Mouse (Mus musculus) kidney, embryonic 14.5 days (tissue): Measurements from ENCODE around the gene Olfr19. TPM values are rescaled to one million over a fixed set of nuclear protein-coding genes. Genes with fewer than 3 reads are reported as not detected.
"Not testable (repeated sequence)": the region's sequence is repeated elsewhere in the genome, so short reads cannot be mapped to it uniquely, and the experiment has no call there.

Source experiments
- ATAC-seq: fragments of 200-750 bp; cut with Nextera tagmentation; 2 replicates; pipeline ENCODE4 v1.8.0; 2017; ENCODE audit warnings: moderate number of reproducible peaks, mild to moderate bottlenecking, moderate TSS enrichment, moderate library complexity; ENCODE audit not compliant: low FRiP score, low TSS enrichment
- H3K27ac ChIP-seq: fragments of 300-500 bp; sonication (generic); 2 replicates; pipeline ENCODE4 v1.5.1; 2014; ENCODE audit warnings: low read depth, mild to moderate bottlenecking, low read length, moderate library complexity, mixed read lengths
- H3K27me3 ChIP-seq: fragments of 300-500 bp; sonication (generic); 2 replicates; pipeline ENCODE4 v1.6.1; 2014; ENCODE audit warnings: mild to moderate bottlenecking, low read length; ENCODE audit not compliant: control insufficient read depth, insufficient read depth
- H3K36me3 ChIP-seq: fragments of 300-500 bp; sonication (generic); 2 replicates; pipeline ENCODE4 v1.6.1; 2014; ENCODE audit warnings: low read length, mixed read lengths; ENCODE audit not compliant: control insufficient read depth, insufficient read depth
- H3K4me1 ChIP-seq: fragments of 300-500 bp; sonication (generic); 2 replicates; pipeline ENCODE4 v1.6.1; 2014; ENCODE audit warnings: low read length, mixed read lengths; ENCODE audit not compliant: control insufficient read depth, insufficient read depth
- H3K4me2 ChIP-seq: fragments of 300-500 bp; sonication (generic); replicated peaks from 2 replicates; pipeline ENCODE4 v1.6.1; 2014; ENCODE audit warnings: low read depth, mild to moderate bottlenecking, low read length
- H3K4me3 ChIP-seq: fragments of 300-500 bp; sonication (generic); 2 replicates; pipeline ENCODE4 v1.5.1; 2014; ENCODE audit warnings: mild to moderate bottlenecking, low read length
- H3K9ac ChIP-seq: fragments of 300-500 bp; sonication (generic); 2 replicates; pipeline ENCODE4 v1.6.1; 2014; ENCODE audit warnings: low read depth, mild to moderate bottlenecking, low read length, moderate library complexity
- H3K9me3 ChIP-seq: fragments of 300-500 bp; sonication (generic); 2 replicates; pipeline ENCODE4 v1.6.1; 2016; ENCODE audit warnings: low read length; ENCODE audit not compliant: control insufficient read depth
- WGBS: fragments of 180-500 bp; shearing (Covaris S2); extraction: QIAGEN DNeasy Blood & Tissue Kit; methylation state at CpG from one replicate; pipeline ENCODE4 v1.1.7; 2014; 5-methylcytosine and 5-hydroxymethylcytosine counted together
- polyA plus RNA-seq: library from polyadenylated mRNA; unstranded; fragments of >200 nt; fragmentation: Nextera tagmentation; extraction: Ambion mirVana; gene quantifications from 2 replicates; pipeline ENCODE4 v1.2.1, GENCODE M21; 2014

Olfr19 gene
- not detected in 2 replicates for polyA plus RNA-seq

DNA sequence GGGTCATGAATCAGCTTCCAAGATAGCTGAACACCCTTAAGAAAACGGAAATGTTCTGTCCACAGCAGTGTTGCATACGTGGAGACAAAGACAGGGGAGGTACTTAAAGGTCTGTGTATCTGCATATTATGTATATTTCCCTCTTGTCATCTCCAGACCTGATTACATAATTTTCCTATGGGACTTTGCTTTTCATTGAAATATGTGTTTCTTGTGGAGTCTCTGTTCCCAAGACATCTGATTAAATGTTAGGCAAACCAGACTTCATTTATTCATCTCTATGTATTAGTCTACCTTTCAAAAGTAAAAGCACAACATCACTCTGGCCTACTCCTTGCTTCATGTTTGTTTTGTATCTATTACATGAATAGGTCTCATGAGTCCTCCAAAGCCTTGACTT is at the start of gene Olfr19:
TSS of gene Olfr19 (minus strand) at position 101 of the 400 bp plus-strand sequence.
- WGBS: 65% methylated on average over 2 of the region's 2 CpGs
- no peak for ATAC-seq

DNA sequence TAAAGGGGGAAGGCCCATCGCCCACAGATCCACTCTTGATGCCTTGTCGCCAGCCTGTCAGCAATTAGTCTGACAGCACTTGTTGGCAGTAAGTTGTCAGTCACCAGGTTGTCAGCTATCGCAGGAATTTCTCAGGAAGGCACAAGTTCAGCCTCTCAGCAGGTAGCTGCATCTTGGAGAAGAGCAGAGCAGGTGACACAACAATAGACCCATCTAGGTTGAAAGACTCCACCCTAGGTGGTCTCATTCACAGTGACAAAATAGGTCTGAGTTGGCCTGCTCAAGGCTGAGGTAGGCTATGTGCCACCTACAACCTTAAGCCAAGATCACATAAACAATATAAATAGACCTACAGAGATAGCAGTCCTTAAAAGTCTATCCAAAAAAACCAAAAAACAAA is 8.8 kb upstream of the Olfr19 start:
- Histone ChIP-seq H3K36me3 (no peaks in the 10 kb centered on the region), H3K4me1 (no peaks in the 10 kb centered on the region), H3K9ac (no peak overlapping the region), H3K4me2 (no peak overlapping the region), H3K27me3 (no peaks in the 10 kb centered on the region), H3K27ac (no peak overlapping the region), H3K4me3 (no peak overlapping the region), H3K9me3 (no peaks in the 10 kb centered on the region)
- 53% methylated on average over 3 of the region's 3 CpGs for WGBS
- ATAC-seq: no peak

More for the DNA sequence above, at the start of gene Olfr19:
- H3K9me3 ChIP-seq: no peaks in the 10 kb centered on the region
- H3K4me3 ChIP-seq: no peak within 1 kb of the TSS
- H3K4me1 ChIP-seq: no peaks in the 10 kb centered on the region
- H3K4me2 ChIP-seq: no peak within 1 kb of the TSS
- no peak within 1 kb of the TSS for H3K9ac ChIP-seq
- no peak within 1 kb of the TSS for H3K27ac ChIP-seq
- no peaks in the 10 kb centered on the region for H3K27me3 ChIP-seq
- H3K36me3 ChIP-seq: no peaks in the 10 kb centered on the region

DNA sequence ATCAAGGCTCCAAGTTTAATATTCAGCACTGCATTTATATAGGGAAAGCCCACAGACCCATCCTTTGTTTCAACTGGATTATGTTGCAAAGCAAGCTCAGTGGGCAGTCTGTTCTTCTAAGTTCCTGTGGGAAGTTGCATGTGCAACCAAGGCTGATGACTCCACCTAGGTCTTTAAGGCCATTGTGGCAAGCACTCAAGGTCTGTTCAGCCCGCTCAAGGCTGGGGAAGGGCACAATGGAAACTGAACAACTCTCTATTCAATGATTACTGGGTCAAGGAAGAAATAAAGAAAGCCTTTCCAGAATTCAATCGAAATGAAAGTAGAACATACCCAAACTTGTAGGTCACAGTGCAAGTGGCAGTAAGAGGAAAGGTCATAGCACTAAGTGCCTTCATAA is 7.8 kb upstream of the Olfr19 start:
- 70% methylated on average over 2 of the region's 2 CpGs for WGBS
- Histone ChIP-seq H3K27ac (no peak overlapping the region), H3K4me1 (no peaks in the 10 kb centered on the region), H3K36me3 (no peaks in the 10 kb centered on the region), H3K27me3 (no peaks in the 10 kb centered on the region), H3K4me3 (no peak overlapping the region), H3K4me2 (no peak overlapping the region), H3K9me3 (no peaks in the 10 kb centered on the region), H3K9ac (no peak overlapping the region)
- ATAC-seq: no peak

DNA sequence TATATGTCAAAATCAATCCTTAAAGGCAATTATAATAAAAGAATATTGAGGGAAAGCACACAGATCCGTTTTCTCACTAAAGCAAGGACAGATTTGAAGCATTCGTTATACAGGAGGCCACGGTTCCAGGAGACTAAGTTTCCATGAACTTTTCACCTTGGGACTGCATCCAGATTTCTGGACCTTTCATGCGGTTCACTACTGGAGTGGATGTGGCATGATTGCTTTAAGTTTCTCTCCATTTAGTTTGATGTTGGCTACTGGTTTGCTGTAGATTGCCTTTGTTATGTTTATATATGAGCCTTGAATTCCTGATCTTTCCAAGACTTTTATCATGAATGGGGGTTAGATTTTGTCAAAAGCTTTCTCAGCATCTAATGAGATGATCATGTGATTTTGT is 11.2 kb downstream of the Olfr19 start:
- H3K27me3 ChIP-seq: no peaks in the 10 kb centered on the region
- H3K4me3 ChIP-seq: no peak overlapping the region
- H3K9ac ChIP-seq: no peak overlapping the region
- H3K27ac ChIP-seq: no peak overlapping the region
- WGBS: 80% methylated on average over 4 of the region's 4 CpGs
- no peaks in the 10 kb centered on the region for H3K9me3 ChIP-seq
- H3K36me3 ChIP-seq: no peaks in the 10 kb centered on the region
- ATAC-seq: no peak
- no peak overlapping the region for H3K4me2 ChIP-seq
- no peaks in the 10 kb centered on the region for H3K4me1 ChIP-seq

DNA sequence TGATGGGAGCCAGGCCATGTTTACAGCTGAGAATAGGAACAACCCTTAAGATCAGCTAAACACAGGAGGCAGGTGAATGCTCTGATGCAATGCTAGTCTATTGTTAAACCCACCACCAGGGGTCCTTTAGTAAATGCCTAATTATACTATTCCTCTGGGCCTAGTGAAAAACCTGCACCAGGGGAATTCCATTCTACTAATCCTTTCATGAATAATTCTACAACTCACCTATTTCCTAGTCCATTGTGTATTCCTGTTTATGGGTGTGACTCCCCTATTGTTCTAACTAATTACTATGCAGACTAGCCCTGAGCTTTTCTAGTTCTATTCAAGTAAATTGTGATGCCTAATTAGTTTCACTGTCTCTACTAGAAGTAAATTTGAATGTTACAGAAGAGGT is 11.7 kb downstream of the Olfr19 start:
- H3K4me2 ChIP-seq, H3K4me3 ChIP-seq, H3K36me3 ChIP-seq, H3K4me1 ChIP-seq, H3K27ac ChIP-seq, H3K9ac ChIP-seq, H3K9me3 ChIP-seq, H3K27me3 ChIP-seq, ATAC-seq: not testable (repeated sequence)

DNA sequence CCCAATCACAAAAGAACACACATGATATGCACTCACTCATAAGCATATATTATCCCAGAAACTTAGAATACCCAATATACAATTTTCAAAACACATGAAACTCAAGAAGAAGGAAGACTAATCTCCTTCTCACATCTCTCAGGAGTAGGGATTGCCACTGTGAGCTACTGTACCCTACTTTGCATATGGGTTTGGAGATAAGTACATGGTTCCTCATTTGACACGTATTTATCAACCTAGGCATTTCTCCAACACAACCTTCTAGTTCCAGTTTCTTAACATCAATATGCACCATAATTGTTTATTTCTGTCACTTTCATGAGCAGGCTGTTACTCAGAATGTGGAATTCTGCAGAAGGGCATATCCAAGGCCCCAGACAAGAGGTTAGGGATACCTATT is 31.1 kb downstream of the Olfr19 start:
- Histone ChIP-seq H3K4me3 (no peak overlapping the region), H3K27me3 (no peaks in the 10 kb centered on the region), H3K9me3 (no peaks in the 10 kb centered on the region), H3K36me3 (no peaks in the 10 kb centered on the region), H3K4me2 (no peak overlapping the region), H3K9ac (no peak overlapping the region), H3K4me1 (no peaks in the 10 kb centered on the region), H3K27ac (no peak overlapping the region)
- 87% methylated on average over 1 of the region's 1 CpGs for WGBS
- no peak for ATAC-seq

DNA sequence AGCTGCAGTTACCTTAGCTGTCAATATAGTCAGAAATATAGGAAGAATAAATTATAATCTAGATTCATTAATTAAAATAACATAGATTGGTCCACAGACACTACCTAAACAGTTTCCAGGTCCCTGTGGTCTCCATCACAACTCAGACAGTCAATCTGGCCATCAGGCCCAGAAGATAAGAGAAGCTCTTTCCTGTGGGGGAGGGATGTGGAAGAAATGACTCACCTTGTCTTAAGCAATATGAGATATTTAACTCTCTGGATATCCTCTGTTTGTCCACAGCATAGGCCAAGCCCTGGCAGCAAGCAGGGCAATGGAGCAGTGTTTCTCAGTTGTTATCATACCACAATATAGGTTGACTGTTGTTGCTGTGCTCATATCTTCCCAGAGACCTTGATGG is 42.5 kb downstream of the Olfr19 start:
- no peaks in the 10 kb centered on the region for H3K4me1 ChIP-seq
- H3K4me2 ChIP-seq: no peak overlapping the region
- H3K9me3 ChIP-seq: peaks cover 4% of the 10 kb centered on the region; the same call in 1 of the 2 replicates
- H3K27me3 ChIP-seq: no peaks in the 10 kb centered on the region
- ATAC-seq: no peak
- no peak overlapping the region for H3K4me3 ChIP-seq
- H3K36me3 ChIP-seq: no peaks in the 10 kb centered on the region
- no peak overlapping the region for H3K9ac ChIP-seq
- H3K27ac ChIP-seq: no peak overlapping the region

Other genes with a start within 250 kb of the Olfr19 start
- 11.7 and 16.2 TPM in 2 replicates for gene Fgd4, start 75.9 kb downstream of the Olfr19 start, polyA plus RNA-seq
- gene Spag6l, start 153.1 kb upstream of the Olfr19 start, polyA plus RNA-seq: 0.60 and 0.77 TPM in 2 replicates
- gene Igll1, start 187.6 kb upstream of the Olfr19 start, polyA plus RNA-seq: not detected in 2 replicates
- gene Top3b, start 194.3 kb upstream of the Olfr19 start, polyA plus RNA-seq: 55.6 and 81.4 TPM in 2 replicates
- 1.7 and 2.8 TPM in 2 replicates for gene Vpreb1, start 194.4 kb upstream of the Olfr19 start, polyA plus RNA-seq
- gene Ppm1f, start 220.1 kb upstream of the Olfr19 start, polyA plus RNA-seq: 11.0 and 21.3 TPM in 2 replicates